Mouse (Mus musculus) cerebellum, postnatal 14 days (tissue): ENCODE measurements at regions not wholly inside any gene's neighbourhood (a gene's known extent, or its start where the extent isn't known, plus 50 kb on each side); places are given as distances from the start of the nearest gene placed in this dataset.

Source experiments
- DNase-seq, 2 experiments: peaks; one replicate each; pipeline ENCODE4 v3.0.0; 2021; ENCODE audit warnings: mixed read lengths in 2 of 2

- no peak for DNase-seq
Measured at GRCm38 (mm10) chr17:54214804-54215203, 84.0 kb downstream of the Slc5a7 start.

GRCm38 (mm10) chr17:54201710-54202109, 97.1 kb downstream of the Slc5a7 start:
- DNase-seq: peak; percentile 3 to 7

- no peak for DNase-seq
Measured at GRCm38 (mm10) chr17:54192231-54192573, 106.6 kb downstream of the Slc5a7 start.

DNA sequence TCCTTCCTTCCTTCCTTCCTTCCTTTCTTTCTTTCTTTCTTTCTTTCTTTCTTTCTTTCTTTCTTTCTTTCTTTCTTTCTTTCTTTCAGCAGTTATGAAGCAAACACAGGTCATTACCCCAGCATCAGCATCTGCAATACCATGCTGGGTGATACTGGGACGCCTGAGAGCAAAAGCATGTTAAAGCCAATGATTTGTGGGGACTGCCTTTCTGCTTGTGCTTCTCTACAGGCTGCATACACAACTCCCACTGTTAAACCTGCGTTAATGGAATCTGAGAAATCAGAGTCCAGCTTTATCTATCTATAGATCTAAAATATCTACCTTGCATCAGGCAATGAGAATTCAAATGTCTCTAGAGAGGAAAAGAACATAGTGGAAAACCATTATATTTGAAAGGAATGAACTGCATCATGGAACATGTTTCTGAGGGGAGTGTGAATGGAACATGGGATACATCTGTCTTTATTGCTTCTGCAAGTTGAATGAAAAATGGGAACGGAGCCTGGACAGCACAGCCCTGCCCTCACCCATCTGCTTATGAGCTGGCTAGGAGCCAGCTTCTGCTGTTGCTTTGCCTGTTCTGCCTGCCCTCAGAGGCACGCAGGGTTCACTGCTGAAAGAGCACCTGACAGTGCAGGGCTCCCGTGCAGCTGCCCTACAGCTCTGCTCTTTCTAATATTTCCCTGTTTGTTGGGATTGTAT, 107.2 kb downstream of the Slc5a7 start:
- DNase-seq: peak; percentile 75 to 76

GRCm38 (mm10) chr17:54188997-54189553, 109.8 kb downstream of the Slc5a7 start:
- no peak for DNase-seq

GRCm38 (mm10) chr17:54182073-54182472, 116.8 kb downstream of the Slc5a7 start:
- DNase-seq: no peak

GRCm38 (mm10) chr17:54180563-54180962, 118.3 kb downstream of the Slc5a7 start:
- no peak for DNase-seq

DNA sequence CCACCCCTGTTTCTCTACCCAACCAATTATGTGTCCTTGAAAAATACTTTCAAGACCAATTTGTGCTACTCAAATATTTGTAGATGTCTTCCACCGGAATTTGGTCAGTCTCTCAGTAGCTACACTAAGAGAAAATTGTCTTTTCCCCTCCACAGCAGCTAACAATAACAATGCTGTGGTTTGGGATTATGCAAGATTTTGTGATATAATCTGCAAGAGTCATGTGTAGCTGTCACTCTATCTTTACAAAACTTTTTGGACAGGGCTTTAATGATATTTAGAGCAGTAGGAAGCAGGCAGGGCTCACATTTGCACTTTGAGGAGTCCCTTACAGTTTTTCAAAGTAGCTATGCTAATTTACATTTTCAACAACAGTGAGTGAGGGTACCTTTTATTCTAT, 128.1 kb downstream of the Slc5a7 start:
- DNase-seq: no peak

GRCm38 (mm10) chr17:54168039-54168438, 130.8 kb downstream of the Slc5a7 start:
- DNase-seq: no peak

DNA sequence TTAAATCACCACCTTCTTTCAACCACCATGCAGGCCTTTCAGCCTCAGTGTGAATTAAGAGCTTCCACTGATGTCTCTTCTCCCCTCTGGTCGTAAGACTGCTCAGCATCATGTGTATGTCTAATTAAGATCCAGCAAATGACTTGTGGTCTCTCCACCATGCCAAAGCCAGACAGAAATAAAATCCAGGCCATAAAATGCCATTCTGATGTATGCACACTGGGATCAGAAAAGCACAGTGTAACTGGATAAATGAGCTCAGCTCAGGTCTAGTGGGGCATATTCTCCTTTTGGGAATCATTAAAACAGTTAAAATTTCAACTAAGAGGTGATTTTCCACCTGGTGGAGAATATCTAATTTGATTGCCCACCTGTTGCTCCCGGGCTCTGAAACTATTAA, 136.5 kb downstream of the Slc5a7 start:
- no peak for DNase-seq

DNA sequence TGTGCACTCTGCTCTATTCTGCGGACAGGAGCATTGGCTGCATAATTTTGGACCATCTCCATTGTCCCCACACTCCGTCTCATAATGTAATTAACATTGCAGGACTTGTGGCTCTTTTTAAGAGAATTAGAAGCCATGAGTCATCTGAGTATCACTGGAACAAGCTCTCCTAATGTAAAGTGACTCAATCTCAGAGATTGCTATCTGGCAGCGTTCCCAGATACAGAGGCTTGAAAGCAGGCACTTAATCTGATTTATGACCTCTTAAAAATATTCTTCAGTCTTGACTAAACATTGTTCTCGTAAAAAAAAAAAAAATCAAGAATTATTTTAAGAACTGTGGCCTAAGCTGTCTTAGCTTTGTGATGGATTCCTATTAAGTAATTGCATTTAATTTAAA, 140.1 kb downstream of the Slc5a7 start:
- DNase-seq: peak in 1 of 2 experiments; percentile 1

GRCm38 (mm10) chr17:54158330-54158729, 140.5 kb downstream of the Slc5a7 start:
- no peak for DNase-seq

- DNase-seq: no peak
Measured at GRCm38 (mm10) chr17:54155801-54156200, 143.0 kb downstream of the Slc5a7 start.

GRCm38 (mm10) chr17:54154536-54154935, 144.3 kb downstream of the Slc5a7 start:
- no peak for DNase-seq
